Mouse (Mus musculus) c-Kit-positive CD71-positive TER-119-negative erythroid progenitor cells, embryonic 14.5 days (primary cell): Measurements from ENCODE around the gene Pnp2.
"Not testable (repeated sequence)": the region's sequence is repeated elsewhere in the genome, so short reads cannot be mapped to it uniquely, and the experiment has no call there.

ENCODE experiments used
- DNase-seq: peaks from one replicate; pipeline ENCODE4 v3.0.0-alpha.2; 2013; ENCODE audit warnings: low read depth

The Pnp2 gene

GRCm38 (mm10) chr14:50955942-50956508 lies at the start of gene Pnp2:
Pnp2 (plus strand) TSS chr14:50955992.
- DNase-seq = not testable (repeated sequence)

GRCm38 (mm10) chr14:50908126-50908525 lies 47.7 kb upstream of the Pnp2 start:
- no peak for DNase-seq

- no peak for DNase-seq
Observed at GRCm38 (mm10) chr14:50911356-50911755, 44.4 kb upstream of the Pnp2 start.

- DNase-seq = not testable (repeated sequence)
Observed at GRCm38 (mm10) chr14:50923437-50923836, 32.4 kb upstream of the Pnp2 start.

GRCm38 (mm10) chr14:50924281-50925064 lies 31.3 kb upstream of the Pnp2 start, which contains the start of the genes Osgep and Apex1:
Osgep (minus strand) TSS chr14:50924893.
Apex1 (plus strand) TSS chr14:50924968.
- peak; percentile 94 for DNase-seq

GRCm38 (mm10) chr14:50925111-50925920 lies 30.5 kb upstream of the Pnp2 start:
- DNase-seq = no peak

GRCm38 (mm10) chr14:50927366-50927765 lies 28.4 kb upstream of the Pnp2 start:
- DNase-seq = no peak

- no peak for DNase-seq
Observed at GRCm38 (mm10) chr14:50929951-50930350, 25.8 kb upstream of the Pnp2 start.

GRCm38 (mm10) chr14:50930377-50930753 lies 25.4 kb upstream of the Pnp2 start:
- DNase-seq = no peak

GRCm38 (mm10) chr14:50930754-50931492 lies 24.9 kb upstream of the Pnp2 start, which contains the start of the genes Pip4p1 and Pnp:
Pip4p1 (minus strand) TSS chr14:50930856.
Pnp (plus strand) TSS chr14:50931082.
- DNase-seq = peak; percentile 97

GRCm38 (mm10) chr14:50931493-50932020 lies 24.2 kb upstream of the Pnp2 start:
- DNase-seq = no peak

- no peak for DNase-seq
Observed at GRCm38 (mm10) chr14:50936649-50937048, 19.1 kb upstream of the Pnp2 start.

GRCm38 (mm10) chr14:50938119-50938908 lies 17.5 kb upstream of the Pnp2 start:
- no peak for DNase-seq

- no peak for DNase-seq
Observed at GRCm38 (mm10) chr14:50938940-50939339, 16.9 kb upstream of the Pnp2 start.

GRCm38 (mm10) chr14:50943932-50944667 lies 11.7 kb upstream of the Pnp2 start, which contains the start of gene Gm49342:
Gm49342 (plus strand) TSS chr14:50944517.
- peak; percentile 89 for DNase-seq

- not testable (repeated sequence) for DNase-seq
Observed at GRCm38 (mm10) chr14:50944668-50945033, 11.1 kb upstream of the Pnp2 start.

- DNase-seq = not testable (repeated sequence)
Observed at GRCm38 (mm10) chr14:50945081-50945480, 10.7 kb upstream of the Pnp2 start.

GRCm38 (mm10) chr14:50945526-50945925 lies 10.3 kb upstream of the Pnp2 start:
- DNase-seq = not testable (repeated sequence)

GRCm38 (mm10) chr14:50955487-50955886 lies 305 bp upstream of the Pnp2 start:
- DNase-seq = no peak

- not testable (repeated sequence) for DNase-seq
Observed at GRCm38 (mm10) chr14:50956724-50957123, 932 bp downstream of the Pnp2 start.
